Mouse (Mus musculus): ENCODE measurements around the gene Gm3252. TPM values are rescaled to one million over a fixed set of nuclear protein-coding genes. Genes with fewer than 3 reads are reported as not detected.
"Not testable (repeated sequence)": the region's sequence is repeated elsewhere in the genome, so short reads cannot be mapped to it uniquely, and the experiment has no call there.

The Gm3252 gene
- not detected in 2 replicates for total RNA-seq (2014; rRNA removed)
- polyA plus RNA-seq (2012; rRNA removed) = not detected in 2 replicates

DNA sequence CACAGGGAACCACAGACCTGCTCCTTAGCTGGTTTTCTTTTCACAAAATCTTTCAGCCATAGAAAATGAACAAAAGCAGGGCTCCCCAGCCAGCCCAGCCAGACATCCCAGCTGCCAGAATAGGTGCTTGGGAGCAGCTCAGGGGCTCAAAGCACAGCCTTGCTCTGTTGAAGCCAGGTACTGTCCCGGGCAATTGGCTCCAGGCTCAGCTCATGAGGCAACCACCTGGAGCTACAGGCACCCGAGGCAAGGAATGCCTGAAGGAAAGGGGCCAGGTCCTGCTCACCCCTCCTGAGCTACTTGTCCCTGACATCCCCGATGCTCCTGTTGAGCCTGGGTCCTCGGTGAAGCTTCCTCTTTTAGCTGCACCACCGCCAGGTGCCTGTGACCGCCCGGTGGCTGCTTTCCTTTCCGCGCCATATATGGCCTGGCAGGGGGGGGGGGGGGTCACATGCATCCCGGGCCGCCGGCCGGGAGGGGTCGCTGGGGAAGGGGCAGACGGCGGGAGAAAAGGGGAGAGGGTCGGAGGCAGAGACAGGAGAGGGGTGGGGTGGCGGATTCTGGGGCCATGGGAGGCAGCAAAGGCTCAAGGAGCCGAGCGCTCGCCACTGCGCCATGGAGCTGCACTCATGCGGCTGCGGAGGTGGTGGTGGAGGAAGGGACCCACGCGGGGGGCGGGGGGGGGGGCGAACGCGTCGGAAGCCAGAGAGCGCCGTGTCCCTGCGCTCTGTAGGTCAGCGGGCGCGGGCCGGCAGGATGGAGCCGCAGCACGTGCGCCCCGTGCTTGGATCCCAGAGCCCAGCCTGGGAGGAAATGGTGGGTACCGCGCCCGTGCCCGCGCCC, at the start of gene Gm3252:
Gene Gm3252, plus strand, starts transcription at position 738 of the 843 bp plus-strand sequence.
- not testable (repeated sequence) for H3K36me3 ChIP-seq (ENCODE audit: control insufficient read depth, insufficient read depth, low read length); DNase-seq (ENCODE audit: extremely low read depth, low read depth, low spot score); H3K4me3 ChIP-seq (ENCODE audit: insufficient read depth, low read depth, low read length); H3K4me1 ChIP-seq (ENCODE audit: control insufficient read depth, insufficient read depth, low read length); H3K9ac ChIP-seq (ENCODE audit: low read depth, low read length); H3K79me2 ChIP-seq (ENCODE audit: control insufficient read depth, insufficient read depth, low read length); H3K27me3 ChIP-seq (ENCODE audit: control insufficient read depth, insufficient read depth, low read length); H3K27ac ChIP-seq (replicated peaks; ENCODE audit: insufficient read depth, low read depth, low read length)
- 2% methylated on average over 19 of the region's 47 CpGs for WGBS

DNA sequence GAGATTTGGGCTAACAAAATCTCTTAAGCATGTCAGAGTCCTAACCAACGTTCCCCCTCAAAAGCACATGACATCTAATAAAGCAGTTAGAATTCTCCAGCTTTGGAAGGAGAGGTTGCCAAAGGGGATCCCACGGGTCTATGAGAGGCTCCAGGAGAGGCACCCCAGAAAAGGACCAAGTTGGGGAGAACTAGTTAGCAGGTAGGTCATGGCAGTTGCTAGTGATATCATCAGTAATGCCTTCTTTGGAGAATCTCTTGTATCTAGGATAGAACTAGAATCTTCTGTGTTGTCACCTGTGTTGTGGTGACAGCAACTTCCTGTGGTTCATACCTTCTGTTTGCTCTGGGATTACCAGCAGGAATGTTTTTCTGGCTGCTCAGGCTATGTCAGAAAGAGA, 17.6 kb upstream of the Gm3252 start, which contains the start of gene Gm7876:
Gene Gm7876, plus strand, starts transcription at position 301 of the 400 bp plus-strand sequence.
- H3K9ac ChIP-seq (ENCODE audit: low read depth, low read length); DNase-seq (ENCODE audit: extremely low read depth, low read depth, low spot score); H3K36me3 ChIP-seq (ENCODE audit: control insufficient read depth, insufficient read depth, low read length); H3K27me3 ChIP-seq (ENCODE audit: control insufficient read depth, insufficient read depth, low read length); H3K4me3 ChIP-seq (ENCODE audit: insufficient read depth, low read depth, low read length); H3K27ac ChIP-seq (replicated peaks; ENCODE audit: insufficient read depth, low read depth, low read length); H3K4me1 ChIP-seq (ENCODE audit: control insufficient read depth, insufficient read depth, low read length); H3K79me2 ChIP-seq (ENCODE audit: control insufficient read depth, insufficient read depth, low read length): not testable (repeated sequence)
- WGBS = 86% methylated on average over 1 of the region's 2 CpGs

DNA sequence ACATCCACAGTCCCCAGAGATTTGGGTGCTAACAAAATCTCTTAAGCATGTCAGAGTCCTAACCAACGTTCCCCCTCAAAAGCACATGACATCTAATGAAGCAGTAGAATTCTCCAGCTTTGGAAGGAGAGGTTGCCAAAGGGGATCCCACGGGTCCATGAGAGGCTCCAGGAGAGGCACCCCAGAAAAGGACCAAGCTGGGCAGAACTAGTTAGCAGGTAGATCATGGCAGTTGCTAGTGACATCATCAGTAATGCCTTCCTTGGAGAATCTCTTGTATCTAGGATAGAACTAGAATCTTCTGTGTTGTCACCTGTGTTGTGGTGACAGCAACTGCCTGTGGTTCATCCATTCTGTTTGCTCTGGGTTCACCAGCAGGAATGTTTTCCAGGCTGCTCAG, 49.5 kb downstream of the Gm3252 start, which contains the start of gene Gm9602:
Gene Gm9602, plus strand, starts transcription at position 301 of the 400 bp plus-strand sequence.
- not testable (repeated sequence) for H3K27ac ChIP-seq (replicated peaks; ENCODE audit: insufficient read depth, low read depth, low read length); H3K27me3 ChIP-seq (ENCODE audit: control insufficient read depth, insufficient read depth, low read length); H3K36me3 ChIP-seq (ENCODE audit: control insufficient read depth, insufficient read depth, low read length); H3K4me3 ChIP-seq (ENCODE audit: insufficient read depth, low read depth, low read length); H3K9ac ChIP-seq (ENCODE audit: low read depth, low read length); H3K4me1 ChIP-seq (ENCODE audit: control insufficient read depth, insufficient read depth, low read length); DNase-seq (ENCODE audit: extremely low read depth, low read depth, low spot score); H3K79me2 ChIP-seq (ENCODE audit: control insufficient read depth, insufficient read depth, low read length)
- WGBS = 75% methylated on average over 1 of the region's 2 CpGs

Other genes with a start within 250 kb of the Gm3252 start
- not detected in 2 replicates for gene Gm3182, start 245.0 kb upstream of the Gm3252 start, total RNA-seq (2014; rRNA removed)
- gene Gm3182, start 245.0 kb upstream of the Gm3252 start, polyA plus RNA-seq (2012; rRNA removed) = not detected in 2 replicates
- gene Gm3047, start 171.4 kb upstream of the Gm3252 start, total RNA-seq (2014; rRNA removed) = not detected in 2 replicates
- not detected in 2 replicates for gene Gm3047, start 171.4 kb upstream of the Gm3252 start, polyA plus RNA-seq (2012; rRNA removed)
- gene Gm8159, start 94.4 kb upstream of the Gm3252 start, total RNA-seq (2014; rRNA removed) = not detected in 2 replicates
- gene Gm8159, start 94.4 kb upstream of the Gm3252 start, polyA plus RNA-seq (2012; rRNA removed) = not detected in 2 replicates
- gene Gm3239, start 62.6 kb upstream of the Gm3252 start, total RNA-seq (2014; rRNA removed) = not detected in 2 replicates
- not detected in 2 replicates for gene Gm3239, start 62.6 kb upstream of the Gm3252 start, polyA plus RNA-seq (2012; rRNA removed)
- not detected in 2 replicates for gene Gm7876, start 17.5 kb upstream of the Gm3252 start, total RNA-seq (2014; rRNA removed)
- not detected in 2 replicates for gene Gm7876, start 17.5 kb upstream of the Gm3252 start, polyA plus RNA-seq (2012; rRNA removed)
- not detected in 2 replicates for gene Gm9602, start 49.6 kb downstream of the Gm3252 start, total RNA-seq (2014; rRNA removed)
- gene Gm9602, start 49.6 kb downstream of the Gm3252 start, polyA plus RNA-seq (2012; rRNA removed) = not detected in 2 replicates
- gene Gm3269, start 111.3 kb downstream of the Gm3252 start, total RNA-seq (2014; rRNA removed) = not detected in 2 replicates
- not detected in 2 replicates for gene Gm3269, start 111.3 kb downstream of the Gm3252 start, polyA plus RNA-seq (2012; rRNA removed)
- gene Gm3264, start 128.8 kb downstream of the Gm3252 start, total RNA-seq (2014; rRNA removed) = not detected in 2 replicates
- gene Gm3264, start 128.8 kb downstream of the Gm3252 start, polyA plus RNA-seq (2012; rRNA removed) = not detected in 2 replicates
- not detected in 2 replicates for gene Gm3278, start 165.6 kb downstream of the Gm3252 start, total RNA-seq (2014; rRNA removed)
- not detected in 2 replicates for gene Gm3278, start 165.6 kb downstream of the Gm3252 start, polyA plus RNA-seq (2012; rRNA removed)